Mouse (Mus musculus): Measurements from ENCODE around the gene Gpc5.

The Gpc5 gene

DNA sequence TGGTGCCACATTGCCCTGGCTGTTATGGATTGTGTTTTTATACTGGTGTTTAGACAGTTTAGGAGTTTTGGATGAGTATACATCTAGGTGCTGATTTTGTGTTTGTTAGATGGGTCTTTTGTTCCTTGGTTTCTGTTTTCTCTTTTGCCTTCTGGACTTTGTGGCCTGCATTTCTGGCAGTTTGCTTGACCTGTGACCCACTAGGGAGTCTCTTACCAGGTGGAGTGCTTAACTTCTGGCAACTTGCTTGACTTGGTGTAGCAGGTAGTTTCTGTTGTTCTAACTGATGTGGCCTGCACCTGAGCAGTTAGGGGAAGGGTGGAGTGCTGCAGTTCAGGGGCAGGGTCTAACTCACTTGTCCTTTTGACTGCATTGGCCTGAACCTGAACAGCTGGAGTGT, 14.3 kb downstream of the Gpc5 start:
- DNase-seq (ENCODE audit: low read depth, low spot score): no peak

DNA sequence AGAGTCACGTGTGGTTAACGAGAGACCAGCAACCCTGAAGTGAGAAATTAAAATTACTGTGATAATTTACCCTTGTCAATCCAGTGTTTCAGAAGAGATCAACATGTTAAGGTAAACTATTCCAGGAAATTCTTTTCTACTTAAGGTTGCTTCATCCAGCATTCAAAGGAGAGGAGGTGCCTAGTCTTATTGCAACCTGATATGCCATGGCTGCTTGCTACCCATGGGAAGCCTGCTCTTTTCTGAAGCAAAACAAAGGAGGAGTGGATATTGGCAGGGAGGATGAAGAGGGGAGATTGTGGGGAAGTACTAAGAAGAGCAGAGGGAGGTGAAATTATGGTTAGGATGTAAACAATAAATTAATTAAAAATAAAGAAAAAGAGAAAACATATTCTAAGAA, 15.5 kb downstream of the Gpc5 start:
- no peak for DNase-seq (ENCODE audit: low read depth, low spot score)

DNA sequence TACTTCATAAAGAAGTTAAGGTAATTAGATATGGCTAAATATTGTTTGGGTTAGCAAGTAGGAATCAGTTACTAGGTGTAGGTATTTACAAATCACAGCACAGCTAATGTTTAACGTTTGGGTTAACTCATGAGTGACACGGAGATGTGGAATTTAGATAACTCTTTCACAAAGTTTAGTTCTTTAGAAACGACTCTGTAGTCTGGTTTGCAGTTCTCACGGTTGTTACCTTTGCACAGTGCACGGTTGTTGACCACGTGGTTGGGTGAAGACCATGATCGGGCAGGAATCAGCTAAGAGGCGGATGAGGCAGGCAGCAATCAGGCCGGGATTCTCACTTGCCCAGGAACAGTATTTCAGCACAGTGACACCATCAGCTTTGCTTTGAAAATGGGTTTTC, 26.6 kb downstream of the Gpc5 start:
- DNase-seq (ENCODE audit: low read depth, low spot score): no peak

DNA sequence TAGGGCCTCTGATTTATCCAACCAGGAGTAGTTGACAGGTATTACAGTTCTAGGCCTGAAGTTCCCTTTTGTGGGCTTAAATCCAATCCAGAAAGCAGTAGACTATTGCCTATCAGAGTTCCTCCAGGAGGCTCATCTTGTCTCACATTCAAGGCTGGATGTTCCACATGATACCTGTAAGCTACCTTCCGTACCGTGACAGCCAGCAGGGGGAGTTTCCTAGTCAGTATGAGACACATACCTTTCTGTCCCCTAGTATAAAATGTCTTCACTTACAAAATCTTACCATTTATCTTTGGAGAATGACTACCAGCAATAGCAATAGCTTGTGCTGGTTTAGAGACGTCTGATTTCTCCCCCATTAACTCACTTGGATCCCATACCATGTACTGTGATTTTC, 56.8 kb downstream of the Gpc5 start:
- no peak for DNase-seq (ENCODE audit: low read depth, low spot score)

DNA sequence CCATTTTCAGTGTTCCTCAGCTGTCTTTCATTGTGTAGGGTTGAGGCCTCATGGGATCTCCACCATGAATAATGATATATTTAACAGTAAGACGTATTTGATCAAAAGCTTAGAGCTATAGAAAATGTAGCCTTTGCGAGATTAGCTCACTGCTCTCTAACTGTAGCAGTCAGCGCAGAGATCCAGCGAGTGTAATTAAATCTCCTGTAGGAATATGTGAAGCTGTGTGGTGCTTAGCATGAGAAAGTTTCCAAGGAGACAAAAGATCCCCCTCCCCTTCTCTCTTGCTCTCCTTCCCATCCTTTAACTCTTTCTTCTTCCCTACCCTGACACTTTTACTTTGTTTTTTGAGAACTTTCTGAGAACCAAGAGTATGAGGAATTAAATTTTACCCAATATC, 64.6 kb downstream of the Gpc5 start:
- no peak for DNase-seq (ENCODE audit: low read depth, low spot score)

DNA sequence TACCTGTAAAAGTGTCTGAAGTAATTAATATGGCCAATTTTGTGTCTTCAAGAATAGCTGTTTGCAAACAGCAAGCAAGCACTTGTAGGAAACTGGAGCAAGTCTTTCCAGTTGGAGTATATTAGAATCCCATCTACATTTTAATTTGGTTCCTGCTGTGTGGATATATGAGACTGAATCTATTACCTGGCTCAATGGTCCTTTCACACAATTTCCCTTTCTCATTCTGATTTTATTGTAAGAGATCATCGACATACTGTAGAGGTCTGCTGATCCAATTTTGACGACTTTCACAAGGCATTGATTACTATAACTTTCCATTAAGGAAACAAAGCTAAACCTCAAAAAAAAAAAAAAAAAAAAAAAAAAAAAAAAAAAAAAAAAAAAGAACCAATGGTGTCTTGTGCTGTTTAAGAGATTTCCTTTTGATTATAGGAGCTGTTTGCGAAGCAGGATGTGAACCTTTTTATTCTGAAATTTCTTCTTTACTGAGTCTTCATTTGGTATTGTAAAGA, 85.4 kb downstream of the Gpc5 start:
- DNase-seq (ENCODE audit: low read depth, low spot score): no peak

DNA sequence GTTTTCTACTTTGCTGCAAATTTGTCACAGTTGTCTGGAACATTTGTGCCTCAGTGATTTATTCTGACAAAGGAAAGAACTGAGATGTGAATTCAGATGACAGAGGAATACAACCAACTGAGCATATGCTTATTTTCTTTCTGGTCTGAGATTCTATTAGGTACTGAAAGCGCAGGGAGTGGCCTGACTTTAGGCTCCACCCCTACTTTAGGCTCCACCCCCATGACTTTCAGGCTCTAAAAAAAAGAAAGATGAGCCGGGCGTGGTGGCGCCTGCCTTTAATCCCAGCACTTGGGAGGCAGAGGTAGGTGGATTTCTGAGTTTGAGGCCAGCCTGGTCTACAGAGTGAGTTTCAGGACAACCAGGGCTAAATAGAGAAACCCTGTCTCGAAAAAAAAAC, 87.9 kb downstream of the Gpc5 start:
- DNase-seq (ENCODE audit: low read depth, low spot score): no peak

DNA sequence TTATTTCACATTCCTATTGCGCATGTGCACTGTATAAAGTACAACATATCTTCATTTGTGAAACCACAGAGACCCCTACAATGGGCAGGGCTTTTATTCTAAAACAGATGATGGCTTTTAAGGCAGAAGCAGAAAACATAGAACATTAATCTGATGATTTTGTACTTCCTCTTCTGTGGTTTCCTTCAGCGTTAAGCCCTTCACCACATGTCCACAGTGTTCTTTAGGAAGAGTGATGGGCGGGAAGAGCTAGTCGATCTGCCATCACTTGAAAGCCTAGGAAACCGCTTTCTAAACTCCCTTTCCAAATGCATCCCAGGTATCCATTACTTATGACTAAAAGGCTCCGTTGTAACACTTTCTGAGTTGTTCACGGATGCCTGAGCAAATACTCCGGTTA, 96.2 kb downstream of the Gpc5 start:
- DNase-seq (ENCODE audit: low read depth, low spot score): no peak

DNA sequence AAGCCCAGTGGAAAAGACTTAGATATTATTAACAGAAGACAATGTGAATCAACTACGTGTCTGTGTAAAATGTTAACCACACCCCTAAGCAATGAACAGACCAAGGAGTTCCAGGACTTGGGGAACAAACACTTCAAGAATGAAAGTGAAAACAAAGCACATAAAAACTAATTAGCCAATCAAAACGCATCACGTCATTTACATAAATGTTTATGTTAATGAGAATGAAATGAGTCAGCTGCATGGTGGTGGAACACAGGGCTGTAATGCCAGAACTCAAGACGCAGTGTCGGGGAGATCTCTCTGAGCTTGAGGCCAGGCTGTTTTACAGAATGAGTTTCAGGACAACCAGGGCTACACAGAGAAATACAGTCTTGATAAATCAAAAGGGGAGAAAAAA, 136.1 kb downstream of the Gpc5 start:
- no peak for DNase-seq (ENCODE audit: low read depth, low spot score)

DNA sequence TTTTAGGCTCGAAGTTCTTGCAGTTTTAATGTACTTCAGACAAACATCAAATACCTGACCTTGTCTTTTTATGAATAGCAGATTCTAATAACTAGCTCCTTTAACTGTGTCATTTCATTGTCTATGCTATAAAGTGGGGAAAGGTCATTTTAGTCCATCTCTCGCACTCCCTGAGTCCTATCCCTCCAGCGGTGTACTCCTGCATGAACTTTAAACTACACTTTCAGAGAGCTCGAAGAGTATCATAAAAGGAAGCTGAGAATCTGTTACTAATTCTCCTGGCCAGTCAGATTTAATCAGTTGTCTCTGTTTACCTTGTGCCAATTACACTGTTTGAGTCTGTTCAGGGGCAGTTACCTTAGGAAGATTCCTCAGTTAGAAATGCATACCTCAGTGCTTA, 144.4 kb downstream of the Gpc5 start:
- no peak for DNase-seq (ENCODE audit: low read depth, low spot score)

DNA sequence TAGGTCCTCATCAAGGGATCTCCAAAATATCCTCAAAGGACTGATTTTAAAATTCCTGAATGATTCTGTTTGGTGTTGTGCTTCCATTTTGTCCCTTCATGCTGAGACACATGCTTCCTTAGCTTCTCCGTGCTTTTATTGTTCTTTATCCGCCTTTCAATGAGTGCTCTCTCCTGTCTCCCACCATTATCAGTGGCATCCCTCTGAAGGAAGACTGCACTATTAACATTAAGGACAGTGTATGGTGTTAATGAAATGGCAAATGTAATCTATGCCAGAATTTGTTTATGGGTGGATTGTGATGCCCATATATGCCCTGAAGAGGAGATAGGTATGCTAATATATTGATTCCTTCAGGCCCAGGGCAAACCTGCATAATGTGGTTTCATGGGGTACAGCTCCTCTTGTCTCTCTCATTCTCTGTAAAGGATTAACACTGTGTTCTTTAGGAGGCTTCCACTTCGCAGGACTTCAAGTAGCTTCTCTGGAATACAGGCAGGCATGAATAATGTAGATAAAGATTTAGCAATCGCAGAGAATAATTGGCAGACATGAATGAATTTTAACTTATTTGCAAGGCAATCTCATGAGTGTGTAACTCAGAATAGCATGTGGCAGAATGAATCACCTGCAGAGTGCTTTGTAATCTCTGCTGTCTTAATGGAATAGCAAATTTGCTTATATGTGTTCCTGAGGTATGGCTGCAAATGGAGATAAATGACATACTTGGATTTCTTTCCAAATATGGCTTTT, 148.8 kb downstream of the Gpc5 start:
- DNase-seq (ENCODE audit: low read depth, low spot score): no peak

DNA sequence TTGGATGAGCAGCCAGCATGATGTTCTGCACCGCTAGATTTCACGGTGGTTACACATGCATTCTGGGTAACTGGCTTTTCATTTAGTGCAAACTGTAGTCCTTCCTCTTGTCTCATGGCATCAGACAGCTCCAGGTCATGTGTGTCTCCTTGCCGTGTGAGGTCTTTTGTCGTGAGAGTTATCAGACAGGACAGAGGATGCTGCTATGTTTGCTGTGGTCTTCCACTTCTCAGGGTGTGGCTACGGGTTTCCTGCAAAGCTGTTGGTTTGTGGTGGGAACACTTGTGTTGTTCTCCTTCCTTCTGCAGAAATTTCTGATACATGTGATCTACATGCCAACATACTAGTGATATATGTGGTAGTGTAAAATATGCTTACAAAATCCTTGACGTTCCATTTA, 158.5 kb downstream of the Gpc5 start:
- no peak for DNase-seq (ENCODE audit: low read depth, low spot score)

DNA sequence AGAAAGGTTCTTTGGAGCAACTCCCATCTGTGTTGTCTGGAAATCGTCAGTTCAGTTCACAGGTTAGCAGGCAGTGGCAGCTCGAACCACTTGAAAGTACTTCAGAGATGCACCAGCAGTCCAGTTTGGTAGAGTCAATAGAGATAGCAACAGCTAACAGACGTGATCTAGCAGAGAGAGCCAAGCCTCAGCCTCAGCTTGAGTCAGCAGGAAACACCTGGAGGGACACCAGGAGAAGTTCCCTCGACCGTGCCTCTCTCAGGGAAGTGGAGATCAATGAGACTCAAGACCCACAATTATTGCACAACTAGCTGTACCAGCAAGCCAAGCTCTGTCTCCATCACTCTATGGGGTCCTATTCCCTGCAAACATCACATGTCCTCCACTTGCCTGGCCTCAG, 159.8 kb downstream of the Gpc5 start:
- DNase-seq (ENCODE audit: low read depth, low spot score): no peak

DNA sequence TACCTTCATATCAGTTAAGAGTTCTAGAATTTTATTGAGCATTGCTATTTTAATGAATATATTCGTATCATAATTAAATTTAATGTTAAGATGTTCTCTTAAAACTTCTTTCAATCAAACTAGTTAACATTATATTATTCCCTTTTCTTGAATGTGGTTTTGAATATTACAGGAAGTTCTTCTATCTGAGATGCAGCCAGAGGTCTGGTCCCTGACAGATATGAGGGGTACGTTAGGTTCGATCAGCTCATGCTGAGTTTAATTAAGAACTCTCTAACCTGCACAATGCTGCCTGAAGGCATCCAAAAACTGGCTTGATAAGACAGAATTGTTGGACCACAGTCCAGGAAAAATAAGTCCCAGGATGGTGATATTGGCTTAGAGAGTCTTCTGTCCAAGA, 161.1 kb downstream of the Gpc5 start:
- DNase-seq (ENCODE audit: low read depth, low spot score): no peak

DNA sequence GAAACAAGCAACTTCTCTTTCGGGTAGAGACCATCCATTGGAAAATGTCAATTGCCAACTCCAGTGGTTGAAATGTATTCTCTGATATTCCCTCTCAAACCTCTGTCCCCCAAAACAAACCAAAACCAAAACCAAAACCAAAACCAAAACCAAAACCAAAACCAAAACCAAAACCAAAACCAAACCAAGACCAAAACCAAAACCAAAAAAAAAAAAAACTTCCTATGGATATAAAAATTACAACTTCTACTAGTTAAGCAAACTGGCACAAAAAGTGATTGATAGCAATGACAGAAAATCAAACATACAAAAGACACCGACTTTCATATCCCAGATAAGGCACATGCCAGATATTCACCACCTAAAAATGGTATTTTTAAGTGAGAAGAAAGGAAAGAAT, 161.7 kb downstream of the Gpc5 start:
- no peak for DNase-seq (ENCODE audit: low read depth, low spot score)

DNA sequence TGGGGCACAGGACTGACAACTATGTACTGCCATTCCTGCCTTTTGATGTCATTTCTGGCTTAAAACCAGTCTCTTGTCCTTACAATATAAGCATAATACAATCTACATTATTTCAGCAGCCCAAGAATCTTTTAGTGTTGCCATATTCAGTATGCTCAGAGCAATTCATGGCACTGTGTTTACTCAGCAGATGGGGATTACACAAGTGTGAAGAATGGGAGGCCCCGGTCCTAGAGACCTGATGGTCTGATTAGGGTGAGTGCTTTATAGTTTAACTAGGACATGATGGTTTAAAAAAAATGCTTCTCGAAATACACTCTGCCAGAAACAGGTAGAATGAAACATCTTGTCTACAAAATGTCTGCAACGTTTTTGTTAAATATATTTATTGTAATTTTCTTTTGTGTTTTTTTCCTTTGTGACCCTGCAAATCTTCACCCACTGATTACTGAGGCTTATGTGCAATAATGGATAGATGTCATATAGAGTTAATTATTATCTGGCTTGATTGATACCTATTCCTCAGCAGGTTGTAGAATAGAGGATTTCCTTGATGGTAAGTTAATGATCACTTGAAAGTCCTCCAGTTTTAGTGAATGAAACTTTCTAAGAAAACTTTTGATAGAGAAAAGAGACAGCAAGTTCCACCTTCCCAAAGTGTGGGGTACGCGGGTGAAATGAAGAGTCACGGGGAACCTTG, 177.8 kb downstream of the Gpc5 start:
- no peak for DNase-seq (ENCODE audit: low read depth, low spot score)

DNA sequence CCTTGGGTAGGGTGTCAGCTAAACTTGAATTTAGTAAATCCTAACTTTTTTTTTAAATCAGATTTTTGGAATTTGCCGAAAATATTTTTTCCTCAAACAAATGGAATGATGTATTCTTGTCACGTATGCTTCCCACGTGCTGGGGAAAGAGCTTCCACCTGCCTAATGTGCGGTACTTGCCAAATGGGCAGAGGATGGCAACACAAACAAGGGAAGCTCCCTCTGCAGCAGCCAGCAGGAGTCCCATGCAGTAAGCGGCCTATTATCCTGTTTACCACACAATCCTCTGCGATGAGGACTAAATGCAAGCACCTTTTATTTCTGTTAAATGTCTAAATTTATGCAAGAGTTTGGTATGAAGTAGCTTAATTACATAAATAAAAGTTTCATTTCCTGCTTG, 178.4 kb downstream of the Gpc5 start:
- no peak for DNase-seq (ENCODE audit: low read depth, low spot score)

DNA sequence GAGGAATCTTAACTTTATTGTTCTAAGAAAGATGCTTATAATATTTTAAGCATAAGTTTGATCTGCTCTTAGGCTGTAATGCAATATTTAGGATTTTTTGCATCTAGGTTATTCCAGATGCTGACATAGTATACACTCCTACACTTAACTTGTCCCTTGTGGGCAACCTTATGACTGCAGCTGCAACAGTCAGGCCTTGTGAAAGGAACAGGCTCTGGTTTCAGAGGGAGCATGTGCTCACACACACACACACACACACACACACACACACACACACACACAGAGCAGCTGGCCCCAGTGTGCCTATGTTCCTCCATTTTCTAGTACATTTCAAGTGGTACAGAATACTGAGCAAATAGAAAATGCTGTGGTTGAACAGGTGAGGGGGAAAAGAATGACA, 190.8 kb downstream of the Gpc5 start:
- DNase-seq (ENCODE audit: low read depth, low spot score): no peak

DNA sequence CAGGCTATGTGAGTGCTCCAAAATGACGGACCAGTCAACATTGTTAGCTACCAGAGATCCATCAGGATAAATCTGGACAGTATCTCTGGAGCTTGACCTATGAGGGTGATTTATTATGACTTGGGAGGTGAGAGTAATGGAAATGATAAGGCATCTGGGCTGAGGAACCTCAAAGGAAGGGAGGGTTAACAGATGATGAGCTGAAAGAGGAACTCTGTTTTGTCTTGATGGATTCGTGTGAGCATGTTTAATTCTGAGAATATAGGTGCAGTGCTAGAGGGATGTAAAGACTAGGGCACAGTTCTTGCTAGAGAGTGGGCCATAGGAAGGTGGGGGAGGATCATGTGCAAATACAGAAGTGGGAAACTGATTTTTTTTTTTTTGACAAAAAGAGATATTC, 232.2 kb downstream of the Gpc5 start:
- DNase-seq (ENCODE audit: low read depth, low spot score): no peak

DNA sequence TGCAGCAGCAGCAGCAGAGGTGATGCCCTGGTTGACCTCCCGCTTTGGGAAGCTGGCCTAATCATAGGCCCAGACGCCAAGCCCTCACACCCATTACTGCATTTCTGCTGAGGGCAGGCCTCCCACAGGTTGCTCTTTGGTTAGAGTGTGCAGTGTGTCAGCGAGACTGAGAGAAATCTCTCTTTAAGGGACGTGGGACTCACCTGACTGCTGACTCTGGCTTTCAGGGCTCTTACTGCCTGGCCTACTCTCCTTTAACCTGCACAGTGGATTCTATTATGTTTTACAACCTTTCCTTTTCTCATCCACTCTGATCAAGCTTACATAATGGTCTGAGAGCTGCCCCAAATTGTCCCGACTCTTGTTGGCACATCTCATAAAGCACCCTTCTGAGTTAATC, 234.4 kb downstream of the Gpc5 start:
- no peak for DNase-seq (ENCODE audit: low read depth, low spot score)

DNA sequence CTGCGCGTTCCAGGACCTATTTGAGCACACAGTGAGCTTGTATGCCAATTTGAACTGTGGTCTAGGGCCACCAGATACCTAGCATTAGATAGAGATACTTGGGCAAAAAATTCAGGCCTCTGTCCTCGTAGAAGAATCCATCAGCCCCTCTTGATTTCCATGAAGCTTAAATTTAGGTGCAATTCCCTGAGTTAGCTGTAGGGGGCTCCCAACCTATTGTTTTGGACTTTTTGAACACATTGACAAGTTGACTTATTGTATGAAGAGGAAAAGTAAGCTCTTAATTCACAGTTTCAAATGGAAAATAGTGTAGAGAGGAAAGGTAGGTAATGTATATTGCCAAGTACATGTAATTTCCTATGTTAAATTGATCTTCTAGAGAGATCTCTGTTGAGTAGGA, 247.1 kb downstream of the Gpc5 start:
- no peak for DNase-seq (ENCODE audit: low read depth, low spot score)

DNA sequence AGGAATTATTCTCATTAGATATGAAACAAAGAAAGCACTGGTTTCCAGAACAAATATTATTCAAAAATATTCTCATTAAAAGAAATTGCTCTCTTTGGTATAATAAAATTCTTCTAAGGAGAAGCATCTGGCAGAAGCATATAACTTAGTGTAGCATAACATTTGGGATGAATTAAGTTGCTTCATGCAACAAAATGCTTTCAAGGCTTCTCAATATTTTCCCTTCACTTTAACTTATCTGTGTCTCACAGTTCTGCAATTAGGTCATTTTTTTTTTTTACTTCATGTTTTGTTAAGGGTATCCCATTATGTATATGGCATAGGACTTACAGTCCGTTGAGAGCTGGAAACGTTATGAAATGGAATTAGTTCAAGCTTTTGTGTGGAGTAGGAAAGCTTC, 250.6 kb downstream of the Gpc5 start:
- DNase-seq (ENCODE audit: low read depth, low spot score): no peak

DNA sequence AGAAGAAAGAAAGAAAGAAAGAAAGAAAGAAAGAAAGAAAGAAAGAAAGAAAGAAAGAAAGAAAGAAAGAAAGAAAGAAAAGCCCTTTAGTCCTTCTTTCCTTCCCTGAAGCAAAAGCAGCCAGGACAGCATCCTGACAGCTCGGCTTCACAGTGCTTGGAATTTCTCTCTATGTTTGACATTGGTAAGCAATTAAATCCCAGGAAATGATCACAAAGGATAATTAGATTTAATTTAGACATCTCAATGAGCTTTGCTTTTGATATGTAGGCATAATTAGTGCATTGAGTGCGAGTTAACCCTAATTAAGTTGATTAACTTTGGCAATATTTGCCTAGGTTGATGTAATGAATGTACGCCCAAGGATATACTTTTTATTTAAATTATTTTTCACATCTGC, 257.4 kb downstream of the Gpc5 start:
- DNase-seq (ENCODE audit: low read depth, low spot score): no peak

Measured in embryo, embryonic 11.5 days (tissue).